Mouse (Mus musculus): ENCODE results near the gene Olfr547.

GRCm38 (mm10) chr7:102512814-102513435 is 21.6 kb upstream of the Olfr547 start:
- TF ChIP-seq CTCF (IDR thresholded peaks at IDR 0.05; ENCODE audit: borderline replicate concordance, control insufficient read depth, extremely low read depth, insufficient read depth, low read length, poor library complexity) (peak; percentile 98), POLR2A (IDR thresholded peaks at IDR 0.05; ENCODE audit: control insufficient read depth, extremely low read depth, insufficient read depth, low read length, poor library complexity) (no peak)
